Mouse (Mus musculus) activated CD4-positive, CD25-positive, alpha-beta regulatory T cell (primary cell): Measurements from ENCODE around the gene Large1. TPM values are rescaled to one million over a fixed set of nuclear protein-coding genes. Genes with fewer than 3 reads are reported as not detected.

Experiments
- polyA plus RNA-seq, 2 experiments: library from polyadenylated mRNA; unstranded; fragments of 100-300 nt; shearing (Covaris generic); gene quantifications; one replicate each; pipeline ENCODE4 v1.2.1; 2017

Large1 gene
- under 1 TPM; 0.04 to 0.37 TPM for polyA plus RNA-seq

DNA sequence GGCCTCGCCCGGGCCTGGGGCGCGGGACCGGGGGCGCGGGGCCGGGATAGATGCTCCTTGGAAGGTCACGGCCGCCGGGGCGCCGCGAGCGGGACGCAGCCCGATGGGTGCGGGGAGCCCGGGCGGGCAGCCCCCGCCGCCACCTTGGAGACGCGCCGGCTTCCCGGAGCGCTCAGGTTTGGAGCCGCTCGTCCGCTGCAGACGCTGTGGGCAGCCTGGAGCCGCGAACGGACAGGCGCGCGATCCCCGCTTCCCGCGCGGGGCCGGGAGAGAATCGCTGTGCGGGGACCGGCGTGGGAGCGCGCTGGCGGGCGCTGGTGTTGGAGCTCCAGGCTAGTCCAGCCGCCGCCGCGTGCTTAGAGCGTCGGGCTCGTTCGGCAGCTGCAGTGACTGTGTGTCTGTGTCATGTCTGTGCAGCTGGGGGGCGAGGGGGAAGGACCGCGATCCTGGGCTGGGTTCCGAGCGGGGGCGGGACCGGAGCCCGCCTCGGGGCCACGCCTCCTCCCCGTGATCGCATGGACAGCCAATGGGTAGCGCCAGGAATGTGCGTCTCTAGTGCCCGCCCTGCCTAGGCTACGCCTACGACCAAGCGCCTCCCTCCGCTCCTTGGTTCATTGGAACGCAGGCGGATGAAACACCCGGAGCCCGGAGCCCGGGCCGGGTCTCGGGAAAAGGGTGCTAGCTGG lies at the start of gene Large1:
Large1 (minus strand) TSS at position 433 of the 686 bp plus-strand sequence.

